Mouse (Mus musculus): Measurements from ENCODE around the gene Rnps1. TPM values are rescaled to one million over a fixed set of nuclear protein-coding genes. Genes with fewer than 3 reads are reported as not detected.
A peak's percentile ranks its signal among the peaks of the same experiment; 100 is the strongest.

The Rnps1 gene
- total and polyA plus RNA-seq, 2 experiments = 17.3 to 37.6 TPM

DNA sequence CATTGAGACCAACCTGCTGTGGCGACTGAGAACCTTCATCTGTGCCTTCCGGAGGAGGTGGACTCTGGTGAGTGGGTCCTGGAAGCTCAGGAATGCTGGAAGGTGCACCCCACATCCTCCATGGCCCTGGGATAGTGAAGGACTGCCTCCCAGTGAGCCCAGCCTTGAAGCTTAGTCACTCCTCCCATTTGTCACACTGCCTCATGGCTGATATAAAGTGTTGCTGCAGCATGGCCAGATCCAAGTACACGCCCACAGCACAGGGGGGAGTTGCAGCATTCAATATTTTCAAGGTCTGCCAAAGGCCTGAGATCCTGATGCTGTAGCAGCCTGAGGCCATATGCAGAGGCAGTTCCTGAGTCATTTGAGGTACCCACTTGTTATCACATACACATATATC is 12.0 kb upstream of the Rnps1 start:
- peak; percentile 18 for DNase-seq (ENCODE audit: extremely low read depth, low read depth, low spot score)
- H3K9ac ChIP-seq (ENCODE audit: low read depth, low read length) = no peak overlapping the region

DNA sequence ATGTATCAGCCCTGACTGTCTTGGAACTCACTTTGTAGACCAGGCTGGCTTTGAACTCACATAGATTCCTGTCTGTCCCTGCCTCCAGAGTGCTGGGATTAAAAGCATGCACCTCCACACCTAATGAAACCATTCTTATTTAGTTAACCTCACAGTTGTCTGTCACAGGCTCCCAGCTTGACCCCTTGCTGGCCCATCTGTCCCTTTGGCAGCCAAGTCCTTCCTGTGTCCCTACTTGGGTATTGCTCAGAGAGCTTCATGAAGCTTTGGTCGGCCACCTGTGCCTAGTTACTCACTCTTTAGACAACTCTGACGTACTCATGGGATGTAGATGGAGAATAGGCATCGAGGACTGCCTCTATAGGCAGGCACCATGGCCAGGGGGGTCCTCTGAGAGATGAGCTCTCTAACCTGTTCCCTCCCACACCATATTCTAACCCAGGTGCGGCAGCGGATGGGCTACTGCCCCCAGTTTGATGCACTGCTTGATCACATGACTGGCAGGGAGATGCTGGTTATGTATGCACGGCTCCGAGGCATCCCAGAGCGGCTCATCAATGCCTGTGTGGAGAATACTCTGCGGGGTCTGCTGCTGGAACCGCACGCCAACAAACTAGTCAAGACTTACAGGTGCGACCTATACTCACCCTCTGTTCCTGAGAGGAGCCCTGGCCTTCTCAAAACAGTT is 7.1 kb upstream of the Rnps1 start:
- H3K4me1 ChIP-seq (ENCODE audit: control insufficient read depth, insufficient read depth, low read length) = no peaks in the 10 kb centered on the region
- H3K4me3 ChIP-seq (ENCODE audit: insufficient read depth, low read depth, low read length) = no peak overlapping the region
- TF ChIP-seq CTCF (IDR thresholded peaks at IDR 0.05; ENCODE audit: low read depth, low read length) (no peak), POLR2A (IDR thresholded peaks at IDR 0.05; ENCODE audit: extremely low read depth, insufficient read depth, low read length) (no peak)
- H3K27me3 ChIP-seq (ENCODE audit: control insufficient read depth, insufficient read depth, low read length) = no peaks in the 10 kb centered on the region
- no peak for DNase-seq (ENCODE audit: extremely low read depth, low read depth, low spot score)
- H3K9ac ChIP-seq (ENCODE audit: low read depth, low read length) = no peak overlapping the region
- no peak overlapping the region for H3K27ac ChIP-seq (replicated peaks; ENCODE audit: insufficient read depth, low read depth, low read length)
- WGBS = 91% methylated on average over 12 of the region's 12 CpGs
- H3K36me3 ChIP-seq (ENCODE audit: control insufficient read depth, insufficient read depth, low read length) = peaks cover 34% of the 10 kb centered on the region
- no peaks in the 10 kb centered on the region for H3K79me2 ChIP-seq (ENCODE audit: control insufficient read depth, insufficient read depth, low read length)

More for the DNA sequence above, 12.0 kb upstream of the Rnps1 start:
- Histone ChIP-seq H3K4me3 (ENCODE audit: insufficient read depth, low read depth, low read length) (no peak overlapping the region), H3K36me3 (ENCODE audit: control insufficient read depth, insufficient read depth, low read length) (peaks cover 31% of the 10 kb centered on the region), H3K27me3 (ENCODE audit: control insufficient read depth, insufficient read depth, low read length) (no peaks in the 10 kb centered on the region), H3K79me2 (ENCODE audit: control insufficient read depth, insufficient read depth, low read length) (no peaks in the 10 kb centered on the region), H3K27ac (replicated peaks; ENCODE audit: insufficient read depth, low read depth, low read length) (no peak overlapping the region), H3K4me1 (ENCODE audit: control insufficient read depth, insufficient read depth, low read length) (no peaks in the 10 kb centered on the region)
- WGBS = 85% methylated on average over 3 of the region's 3 CpGs
- TF ChIP-seq CTCF (IDR thresholded peaks at IDR 0.05; ENCODE audit: low read depth, low read length) (no peak), POLR2A (IDR thresholded peaks at IDR 0.05; ENCODE audit: extremely low read depth, insufficient read depth, low read length) (no peak)

DNA sequence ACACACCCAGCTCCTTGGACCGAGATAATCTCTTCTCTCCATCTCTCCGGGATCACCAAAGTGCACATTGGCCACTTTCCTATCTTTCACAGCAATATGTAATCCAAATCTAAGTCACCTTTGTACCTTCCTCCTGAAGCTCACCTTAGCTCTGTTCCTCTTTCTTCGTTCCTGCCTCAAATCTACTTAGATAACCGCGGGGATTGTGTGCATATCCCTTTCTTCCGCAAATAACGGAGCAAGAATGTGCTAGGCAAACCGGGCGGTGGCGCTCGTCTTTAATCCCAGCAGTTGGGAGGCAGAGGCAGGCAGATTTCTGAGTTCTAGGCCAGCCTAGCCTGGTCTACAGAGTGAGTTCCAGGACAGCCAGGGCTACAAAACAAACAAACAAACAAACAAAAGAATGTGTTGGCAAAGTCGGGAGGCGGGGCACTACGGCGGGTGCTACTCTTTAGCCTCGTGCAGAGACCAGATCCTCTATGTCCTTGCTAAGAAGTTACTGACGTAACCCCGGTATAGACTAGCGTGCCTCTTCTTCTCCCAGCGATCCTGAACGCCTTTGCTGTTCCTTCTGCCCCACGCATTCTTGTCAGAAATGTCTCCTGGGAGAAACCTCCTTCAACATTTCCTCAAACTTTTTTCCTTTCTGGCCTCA is 681 bp upstream of the Rnps1 start:
- Histone ChIP-seq H3K27ac (replicated peaks; ENCODE audit: insufficient read depth, low read depth, low read length) (peak overlapping the region; percentile 71), H3K27me3 (ENCODE audit: control insufficient read depth, insufficient read depth, low read length) (no peaks in the 10 kb centered on the region), H3K79me2 (ENCODE audit: control insufficient read depth, insufficient read depth, low read length) (peaks cover 22% of the 10 kb centered on the region; the same call in 1 of the 2 replicates), H3K4me1 (ENCODE audit: control insufficient read depth, insufficient read depth, low read length) (peaks cover 7% of the 10 kb centered on the region), H3K36me3 (ENCODE audit: control insufficient read depth, insufficient read depth, low read length) (peaks cover 16% of the 10 kb centered on the region), H3K4me3 (ENCODE audit: insufficient read depth, low read depth, low read length) (peak overlapping the region; percentile 40; the same call in 1 of the 2 replicates), H3K9ac (ENCODE audit: low read depth, low read length) (peak overlapping the region; percentile 47)
- 9% methylated on average over 22 of the region's 22 CpGs for WGBS
- DNase-seq (ENCODE audit: extremely low read depth, low read depth, low spot score) = peak; percentile 56
- TF ChIP-seq POLR2A (IDR thresholded peaks at IDR 0.05; ENCODE audit: extremely low read depth, insufficient read depth, low read length) (no peak), CTCF (IDR thresholded peaks at IDR 0.05; ENCODE audit: low read depth, low read length) (peak; percentile 43)

DNA sequence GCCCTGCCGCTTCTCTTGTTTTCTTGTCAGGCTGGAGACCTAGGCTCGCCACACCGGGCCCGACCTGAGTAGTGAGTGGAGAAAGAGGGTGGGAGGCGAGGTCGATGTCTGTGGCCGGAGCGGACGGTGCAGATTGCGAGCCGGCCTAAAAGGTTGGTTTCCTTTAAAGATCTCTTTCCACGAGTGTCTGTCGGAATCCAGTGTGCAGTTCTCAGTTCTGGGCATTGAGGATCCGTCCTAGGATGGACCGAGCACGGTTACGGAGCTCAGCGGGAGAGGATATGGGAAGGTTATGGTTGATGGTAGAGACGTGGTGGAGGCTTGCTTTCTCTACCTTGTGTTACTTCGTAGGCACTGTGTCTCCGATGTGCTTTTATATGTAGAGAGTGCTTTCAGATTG is 646 bp downstream of the Rnps1 start:
- Histone ChIP-seq H3K4me1 (ENCODE audit: control insufficient read depth, insufficient read depth, low read length) (peaks cover 7% of the 10 kb centered on the region), H3K79me2 (ENCODE audit: control insufficient read depth, insufficient read depth, low read length) (peaks cover 26% of the 10 kb centered on the region; the same call in 1 of the 2 replicates), H3K27me3 (ENCODE audit: control insufficient read depth, insufficient read depth, low read length) (no peaks in the 10 kb centered on the region), H3K4me3 (ENCODE audit: insufficient read depth, low read depth, low read length) (peak overlapping the region; percentile 80), H3K36me3 (ENCODE audit: control insufficient read depth, insufficient read depth, low read length) (peaks cover 19% of the 10 kb centered on the region), H3K9ac (ENCODE audit: low read depth, low read length) (peak overlapping the region; percentile 81), H3K27ac (replicated peaks; ENCODE audit: insufficient read depth, low read depth, low read length) (peak overlapping the region; percentile 66)
- TF ChIP-seq POLR2A (IDR thresholded peaks at IDR 0.05; ENCODE audit: extremely low read depth, insufficient read depth, low read length) (no peak), CTCF (IDR thresholded peaks at IDR 0.05; ENCODE audit: low read depth, low read length) (no peak)
- no peak for DNase-seq (ENCODE audit: extremely low read depth, low read depth, low spot score)
- under 1% methylated on average over 21 of the region's 21 CpGs for WGBS

DNA sequence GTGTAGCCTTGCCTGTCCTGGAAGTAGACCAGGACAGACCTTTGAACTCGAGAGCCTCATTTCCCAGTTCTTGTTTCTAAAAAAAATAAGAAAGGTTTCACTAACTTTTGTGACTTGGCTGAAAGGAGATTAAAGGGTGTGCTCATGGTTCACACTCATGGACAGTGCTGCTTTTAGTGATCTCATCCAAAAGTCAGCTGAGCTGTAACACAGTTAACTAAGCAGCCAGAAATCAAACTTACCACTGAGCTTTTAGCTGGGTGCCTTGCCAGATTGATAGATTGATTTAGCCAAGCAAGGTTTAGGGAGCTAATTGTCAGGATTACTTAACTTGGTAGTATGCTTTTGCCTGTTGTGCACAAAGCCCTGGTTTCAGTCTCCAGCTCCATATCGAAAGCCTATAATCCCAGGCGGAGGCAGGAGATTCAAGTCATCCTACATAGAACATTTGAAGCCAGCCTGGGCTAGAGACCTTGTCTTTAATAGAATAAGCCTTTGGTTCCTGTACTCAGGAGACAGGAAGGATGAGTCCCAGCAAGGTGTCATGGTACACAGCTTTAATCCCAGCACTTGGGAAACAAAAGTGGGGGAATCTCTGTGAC is 1.8 kb downstream of the Rnps1 start:
- no peaks in the 10 kb centered on the region for H3K27me3 ChIP-seq (ENCODE audit: control insufficient read depth, insufficient read depth, low read length)
- peak; percentile 61 for DNase-seq (ENCODE audit: extremely low read depth, low read depth, low spot score)
- TF ChIP-seq POLR2A (IDR thresholded peaks at IDR 0.05; ENCODE audit: extremely low read depth, insufficient read depth, low read length) (no peak), CTCF (IDR thresholded peaks at IDR 0.05; ENCODE audit: low read depth, low read length) (no peak)
- H3K9ac ChIP-seq (ENCODE audit: low read depth, low read length) = peak overlapping the region; percentile 41
- H3K4me1 ChIP-seq (ENCODE audit: control insufficient read depth, insufficient read depth, low read length) = peaks cover 7% of the 10 kb centered on the region
- WGBS = 43% methylated on average over 3 of the region's 3 CpGs
- no peak overlapping the region for H3K4me3 ChIP-seq (ENCODE audit: insufficient read depth, low read depth, low read length)
- peaks cover 26% of the 10 kb centered on the region; the same call in 1 of the 2 replicates for H3K79me2 ChIP-seq (ENCODE audit: control insufficient read depth, insufficient read depth, low read length)
- H3K36me3 ChIP-seq (ENCODE audit: control insufficient read depth, insufficient read depth, low read length) = peaks cover 28% of the 10 kb centered on the region
- no peak overlapping the region; the same call in 1 of the 2 replicates for H3K27ac ChIP-seq (replicated peaks; ENCODE audit: insufficient read depth, low read depth, low read length)
